Comparison of ENCODE assay signal across 21 mouse cellular contexts in genomic region chr6:135894793-135895228, GRCm38 (mm10).
DNase-seq lines count a peak whose midpoint lies in the region; ATAC-seq lines count a peak whose summit lies in the region.
"Had no signal": no experiment of that assay in that cellular context is flagged by ENCODE, and none has a peak within 500 bp of the region (broad histone marks: within the 10 kb centered on the region; RNA-seq: fewer than 3 reads in every experiment).

No protein-coding gene starts in this region.

- intact Hi-C loops in left cerebral cortex, postnatal 36 days (cut with DNase I): loop anchor here (5.0 to 10.0 kb wide), 2 partner anchors 258 to 370 kb away; no protein-coding TSS in a partner anchor
- intact Hi-C loops in left cerebral cortex, postnatal 4 days (cut with DNase I): no loop called here

- no peak for DNase-seq in frontal cortex, postnatal 10 days (ENCODE audit: low spot score in 2 of 2)
- peak; percentile 51 for DNase-seq in layer of hippocampus, adult 9-11 months
- DNase-seq in layer of hippocampus, adult 11-12 months (ENCODE audit: low spot score): no peak
- peak; percentile 48 to 69 for DNase-seq in left cerebral cortex, postnatal 36 days (ENCODE audit: low spot score in 2 of 2)
- DNase-seq in left cerebral cortex, postnatal 4 days: no peak
- peak; percentile 63 for DNase-seq in right cerebral cortex, adult 18-20 months
- no peak for DNase-seq in right cerebral cortex, postnatal 4 days
- DNase-seq: adrenal gland, adult 8-10 months; adrenal gland, postnatal 25 days; cerebellum, adult 18-20 months; cerebellum, adult 9-10 months; cerebellum, postnatal 14 days; gastrocnemius, postnatal 10 days; gastrocnemius, postnatal 36 days; heart, postnatal 10 days; heart, postnatal 36 days had no signal

- ATAC-seq in frontal cortex, adult (ENCODE audit: low TSS enrichment): peak; percentile 56
- ATAC-seq: activated CD4-positive, CD25-positive, alpha-beta regulatory T cell, adult 4 months; forebrain, embryonic 13.5 days; forebrain, embryonic 16.5 days; hindbrain, embryonic 16.5 days had no signal

Comparison
In these comparisons a context has a peak if more than half of its experiments do, and no peak if none do; other contexts are left out.
1. DNase-seq: peak in layer of hippocampus, adult 9-11 months (single experiment), left cerebral cortex, postnatal 36 days (2 of 2) and right cerebral cortex, adult 18-20 months (single experiment); none in frontal cortex, postnatal 10 days (0 of 2), layer of hippocampus, adult 11-12 months (single experiment), left cerebral cortex, postnatal 4 days (single experiment) and right cerebral cortex, postnatal 4 days (single experiment).